Mouse (Mus musculus) CH12.LX (cell line): ENCODE measurements at regions not wholly inside any gene's neighbourhood (a gene's known extent, or its start where the extent isn't known, plus 50 kb on each side); places are given as distances from the start of the nearest gene placed in this dataset.

ENCODE experiments used
- DNase-seq: peaks from one replicate; pipeline ENCODE4 v3.0.0-alpha.2; 2013; ENCODE audit errors: extremely low read depth
- H3K27ac ChIP-seq: 2 replicates; pipeline ENCODE4 v1.5.1; 2012; ENCODE audit warnings: low read depth, mild to moderate bottlenecking, control low read depth, moderate library complexity; ENCODE audit not compliant: insufficient read depth
- H3K27me3 ChIP-seq: replicated peaks from 2 replicates; pipeline ENCODE3; 2012; ENCODE audit warnings: inconsistent platforms
- H3K36me3 ChIP-seq, 2 experiments: replicated peaks in 1 of 2; 2 replicates each; pipeline versions ENCODE3 to v1.6.1; 2012; ENCODE audit warnings: inconsistent platforms in 1 of 2, low read length in 1 of 2, mild to moderate bottlenecking in 1 of 2, mixed read lengths in 1 of 2, moderate library complexity in 1 of 2; ENCODE audit not compliant: control insufficient read depth in 1 of 2, insufficient read depth in 1 of 2
- H3K4me1 ChIP-seq, 2 experiments: 2 replicates each; pipeline ENCODE4 v1.6.1; 2012; ENCODE audit warnings: inconsistent platforms in 1 of 2, moderate library complexity in 1 of 2; ENCODE audit not compliant: insufficient read depth in 2 of 2, control insufficient read depth in 1 of 2
- H3K4me2 ChIP-seq: 2 replicates; pipeline ENCODE4 v1.6.1; 2012; ENCODE audit warnings: low read depth, mild to moderate bottlenecking, control low read depth; ENCODE audit not compliant: poor library complexity, insufficient read depth, severe bottlenecking
- H3K4me3 ChIP-seq, 3 experiments: fragments of 150-350 bp in 1 of 3; sonication (generic) in 1 of 3; replicated peaks in 1 of 3; 2 replicates each; pipeline versions ENCODE3 to v1.5.1; 2011 to 2012; ENCODE audit warnings: low read depth in 2 of 3, low read length in 2 of 3, mild to moderate bottlenecking in 2 of 3, moderate library complexity in 2 of 3, control low read depth in 1 of 3, improper control_type of control experiment in 1 of 3, inconsistent platforms in 1 of 3, mixed read lengths in 1 of 3; ENCODE audit not compliant: poor library complexity in 1 of 3
- H3K79me2 ChIP-seq: replicated peaks from 2 replicates; pipeline ENCODE4 v1.6.1; 2012; ENCODE audit warnings: mild to moderate bottlenecking, moderate library complexity; ENCODE audit not compliant: control insufficient read depth, poor library complexity, insufficient read depth, severe bottlenecking; ENCODE audit errors: extremely low read depth
- H3K9ac ChIP-seq: 2 replicates; pipeline ENCODE4 v1.6.1; 2012; ENCODE audit warnings: low read depth, mild to moderate bottlenecking, control low read depth, moderate library complexity; ENCODE audit not compliant: insufficient read depth
- H3K9me3 ChIP-seq: replicated peaks from 2 replicates; pipeline ENCODE3; 2012; ENCODE audit warnings: low read length, inconsistent platforms, mixed read lengths
- BHLHE40 ChIP-seq: IDR thresholded peaks from 2 replicates; pipeline ENCODE4 v1.6.1; 2011; ENCODE audit warnings: mild to moderate bottlenecking, low read depth, low read length, improper control_type of control experiment
- CTCF ChIP-seq, 2 experiments: IDR thresholded peaks in 1 of 2; conservative IDR thresholded peaks in 1 of 2; 2 replicates each; pipeline ENCODE4 v1.5.1; 2011 to 2012; ENCODE audit warnings: low read depth in 2 of 2, low read length in 2 of 2, improper control_type of control experiment in 1 of 2, inconsistent platforms in 1 of 2, mild to moderate bottlenecking in 1 of 2, moderate library complexity in 1 of 2
- E2F4 ChIP-seq: IDR thresholded peaks from 2 replicates; pipeline ENCODE4 v1.6.1; 2011; ENCODE audit warnings: low read depth, low read length, improper control_type of control experiment; ENCODE audit not compliant: insufficient replicate concordance
- EP300 ChIP-seq: IDR thresholded peaks from 2 replicates; pipeline ENCODE4 v1.6.1; 2011; ENCODE audit warnings: low read length, improper control_type of control experiment
- ETS1 ChIP-seq: conservative IDR thresholded peaks from 2 replicates; pipeline ENCODE4 v1.6.1; 2012; ENCODE audit warnings: low read depth, mild to moderate bottlenecking, inconsistent platforms, low read length, improper control_type of control experiment, moderate library complexity
- GABPA ChIP-seq: IDR thresholded peaks from 2 replicates; pipeline ENCODE4 v1.6.1; 2012; ENCODE audit warnings: low read depth, low read length, improper control_type of control experiment, inconsistent platforms; ENCODE audit not compliant: insufficient replicate concordance
- HCFC1 ChIP-seq: IDR thresholded peaks from 2 replicates; pipeline ENCODE4 v1.6.1; 2012; ENCODE audit warnings: low read depth, mild to moderate bottlenecking, inconsistent platforms, low read length, improper control_type of control experiment
- IRF4 ChIP-seq: IDR thresholded peaks from 2 replicates; pipeline ENCODE4 v1.6.1; 2014; ENCODE audit warnings: low read depth, mild to moderate bottlenecking, inconsistent platforms, low read length, improper control_type of control experiment
- JUN ChIP-seq: IDR thresholded peaks from 2 replicates; pipeline ENCODE4 v1.6.1; 2011; ENCODE audit warnings: low read depth, mild to moderate bottlenecking, low read length, improper control_type of control experiment, moderate library complexity; ENCODE audit not compliant: insufficient read depth
- JUND ChIP-seq: conservative IDR thresholded peaks from 2 replicates; pipeline ENCODE4 v1.6.1; 2011; ENCODE audit warnings: low read depth, low read length, improper control_type of control experiment
- MEF2A ChIP-seq: IDR thresholded peaks from 2 replicates; pipeline ENCODE4 v1.6.1; 2014; ENCODE audit warnings: low read depth, mild to moderate bottlenecking, inconsistent platforms, low read length, improper control_type of control experiment, borderline replicate concordance
- MXI1 ChIP-seq: IDR thresholded peaks from 2 replicates; pipeline ENCODE4 v1.6.1; 2011; ENCODE audit warnings: mild to moderate bottlenecking, low read depth, low read length, improper control_type of control experiment
- NRF1 ChIP-seq: IDR thresholded peaks from 2 replicates; pipeline ENCODE4 v1.6.1; 2014; ENCODE audit warnings: low read depth, mild to moderate bottlenecking, inconsistent platforms, low read length, improper control_type of control experiment, moderate library complexity
- PAX5 ChIP-seq: IDR thresholded peaks from 2 replicates; pipeline ENCODE4 v1.6.1; 2012; ENCODE audit warnings: low read length, inconsistent platforms, mixed read lengths
- POLR2A ChIP-seq: IDR thresholded peaks from 2 replicates; pipeline ENCODE4 v1.6.1; 2011; ENCODE audit warnings: low read depth, mild to moderate bottlenecking, improper control_type of control experiment, low read length
- SIN3A ChIP-seq: IDR thresholded peaks from 2 replicates; pipeline ENCODE4 v1.6.1; 2012; ENCODE audit warnings: low read length, improper control_type of control experiment, inconsistent platforms
- TBP ChIP-seq: conservative IDR thresholded peaks from 2 replicates; pipeline ENCODE4 v1.6.1; 2011; ENCODE audit warnings: low read depth, low read length, improper control_type of control experiment
- TCF12 ChIP-seq: IDR thresholded peaks from 2 replicates; pipeline ENCODE4 v1.6.1; 2014; ENCODE audit warnings: low read depth, mild to moderate bottlenecking, inconsistent platforms, low read length, improper control_type of control experiment
- USF2 ChIP-seq: conservative IDR thresholded peaks from 2 replicates; pipeline ENCODE4 v1.6.1; 2011; ENCODE audit warnings: low read depth, low read length, improper control_type of control experiment
- ZC3H11A ChIP-seq: IDR thresholded peaks from 2 replicates; pipeline ENCODE4 v1.6.1; 2012; ENCODE audit warnings: low read depth, mild to moderate bottlenecking, inconsistent platforms, low read length, improper control_type of control experiment
- ZMIZ1 ChIP-seq: IDR thresholded peaks from 2 replicates; pipeline ENCODE4 v1.6.1; 2012; ENCODE audit warnings: low read depth, mild to moderate bottlenecking, inconsistent platforms, low read length, improper control_type of control experiment
- dilution Hi-C: fragments of 300-500 bp; cut with MboI; formaldehyde crosslinking; loops from 2 replicates; pipeline ENCODE4 v1.14.3; 2020; ENCODE audit warnings: low sequenced_read_pairs; ENCODE audit not compliant: extremely low pct_unique_long_range_greater_than_20kb, extremely low pct_ligation_motif_present
- in situ Hi-C: fragments of 300-500 bp; cut with MboI; formaldehyde crosslinking; loops from 3 replicates; pipeline ENCODE4 v1.14.3; 2019; ENCODE audit warnings: low sequenced_read_pairs, low pct_ligation_motif_present, low pct_unique_long_range_greater_than_20kb, mixed read lengths

DNA sequence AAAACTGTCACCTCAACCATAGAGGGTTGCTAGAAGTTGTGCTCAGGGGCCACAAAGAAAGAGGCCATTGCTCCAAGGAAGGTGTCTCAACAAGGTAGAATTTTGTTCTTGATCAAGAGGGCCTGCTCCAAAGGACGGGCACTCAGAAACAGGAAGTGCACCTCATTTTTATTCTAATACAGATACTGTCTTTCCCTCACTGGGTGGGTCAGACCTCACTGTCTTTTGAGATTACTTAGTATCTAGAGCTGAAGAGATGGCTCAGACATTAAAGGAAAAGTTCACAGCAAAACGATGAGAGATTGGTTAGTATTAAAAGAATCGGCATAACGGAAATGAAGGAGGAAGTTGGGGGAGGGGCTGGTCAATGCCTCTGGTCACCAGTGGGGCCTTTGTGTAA lies 97.9 kb downstream of the Psat1 start:
- Histone ChIP-seq H3K9ac (no peak overlapping the region), H3K4me2 (no peak overlapping the region), H3K79me2 (no peaks in the 10 kb centered on the region), H3K4me3 (no peak overlapping the region), H3K4me1 (peaks cover 0 to 8% of the 10 kb centered on the region in 2 experiments; a peak in 1 of 4 replicates), H3K36me3 (no peaks in the 10 kb centered on the region), H3K27me3 (no peaks in the 10 kb centered on the region), H3K9me3 (no peaks in the 10 kb centered on the region), H3K27ac (no peak overlapping the region)
- TF ChIP-seq USF2: no peak
- dilution Hi-C loops (no loop called here), in situ Hi-C loops (no loop called here)
- DNase-seq: no peak

DNA sequence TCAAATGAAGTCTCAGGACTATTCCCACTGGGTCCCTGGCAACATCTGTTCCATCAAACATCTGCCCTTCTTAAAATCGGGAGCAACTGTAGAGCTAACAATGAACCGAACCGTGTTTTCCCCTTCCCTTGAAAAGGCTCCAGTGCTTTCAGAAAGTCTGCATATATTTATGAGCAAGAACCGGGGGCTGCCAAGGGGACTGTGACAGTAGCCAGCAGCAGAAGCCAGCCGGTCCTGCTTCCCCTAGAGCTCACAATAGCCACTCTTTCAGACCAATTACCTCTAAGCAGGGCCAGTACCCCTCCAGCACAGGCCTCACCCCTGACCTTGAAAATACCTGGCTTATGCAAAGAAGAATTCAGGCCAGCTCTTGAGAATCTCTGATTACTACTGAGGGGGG lies 108.8 kb downstream of the Psat1 start:
- dilution Hi-C loops: no loop called here

DNA sequence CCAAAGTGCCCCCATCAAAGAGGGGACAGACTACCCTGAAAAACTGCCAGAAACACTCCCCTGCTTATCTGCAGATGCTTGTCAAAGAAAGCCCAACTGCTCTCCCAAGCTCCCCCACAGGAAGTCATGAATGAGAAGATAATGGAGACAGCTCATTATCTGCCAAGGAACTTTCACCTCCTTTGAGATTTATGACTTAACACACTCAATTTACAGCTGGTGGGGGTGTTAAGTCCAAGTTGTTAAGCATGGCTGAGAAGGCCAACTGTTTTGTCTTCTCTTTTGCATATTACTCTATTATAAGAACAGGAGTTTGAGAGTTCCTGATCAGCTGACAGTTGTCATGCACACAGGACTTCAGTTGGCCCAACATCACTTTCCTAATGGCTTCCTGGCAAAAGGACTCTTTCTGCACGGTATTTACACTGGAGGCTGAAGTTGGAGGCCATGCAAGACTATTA lies 109.4 kb downstream of the Psat1 start:
- DNase-seq: peak; percentile 53
- no peak overlapping the region for H3K4me2 ChIP-seq

More for the DNA sequence above, 108.8 kb downstream of the Psat1 start:
- H3K4me1 ChIP-seq: peaks cover 5 to 31% of the 10 kb centered on the region in 2 experiments; a peak in 3 of 4 replicates
- in situ Hi-C loops: no loop called here
- no peak overlapping the region for H3K27ac ChIP-seq
- H3K4me2 ChIP-seq: no peak overlapping the region
- no peak overlapping the region for H3K9ac ChIP-seq
- no peaks in the 10 kb centered on the region for H3K27me3 ChIP-seq
- no peaks in the 10 kb centered on the region for H3K9me3 ChIP-seq
- H3K79me2 ChIP-seq: no peaks in the 10 kb centered on the region
- no peak overlapping the region for H3K4me3 ChIP-seq
- peak; percentile 32 for DNase-seq
- H3K36me3 ChIP-seq: no peaks in the 10 kb centered on the region
- no peak for TF ChIP-seq PAX5
- no peak for TF ChIP-seq E2F4
- TF ChIP-seq HCFC1: no peak
- TF ChIP-seq ZC3H11A: no peak
- TF ChIP-seq USF2: no peak
- no peak for TF ChIP-seq NRF1
- TF ChIP-seq JUND: no peak
- TF ChIP-seq IRF4: no peak
- no peak for TF ChIP-seq SIN3A
- no peak for TF ChIP-seq POLR2A
- no peak for TF ChIP-seq BHLHE40
- no peak for TF ChIP-seq TBP
- TF ChIP-seq ETS1: no peak
- no peak for TF ChIP-seq ZMIZ1
- TF ChIP-seq JUN: no peak
- TF ChIP-seq MXI1: no peak
- TF ChIP-seq GABPA: no peak
- no peak for TF ChIP-seq CTCF (conservative IDR thresholded peaks at IDR 0.05 in 1 of 2, IDR thresholded peaks at IDR 0.05 in 1 of 2; ENCODE audit: low read depth in 2 of 2, low read length in 2 of 2)
- no peak for TF ChIP-seq TCF12
- TF ChIP-seq EP300: no peak

More for the DNA sequence above, 109.4 kb downstream of the Psat1 start:
- in situ Hi-C loops: no loop called here
- no peak for TF ChIP-seq MXI1
- no peak for TF ChIP-seq IRF4
- TF ChIP-seq MEF2A: no peak
- no peak for TF ChIP-seq ZC3H11A
- TF ChIP-seq JUND: no peak
- no peak for TF ChIP-seq GABPA
- TF ChIP-seq SIN3A: no peak
- no peak for TF ChIP-seq PAX5
- Histone ChIP-seq H3K4me3 (no peak overlapping the region), H3K36me3 (no peaks in the 10 kb centered on the region), H3K27me3 (no peaks in the 10 kb centered on the region), H3K4me1 (peaks cover 5 to 31% of the 10 kb centered on the region in 2 experiments; a peak in 3 of 4 replicates), H3K27ac (no peak overlapping the region), H3K9ac (no peak overlapping the region), H3K79me2 (no peaks in the 10 kb centered on the region), H3K9me3 (no peaks in the 10 kb centered on the region)
- dilution Hi-C loops: no loop called here
